Mouse (Mus musculus) retina, postnatal 7 days (tissue): ENCODE data around the gene Zfp536.

Source experiments
- DNase-seq: peaks from one replicate; pipeline ENCODE4 v3.0.0-alpha.2; 2012; ENCODE audit warnings: low read depth, low spot score

The Zfp536 gene

DNA sequence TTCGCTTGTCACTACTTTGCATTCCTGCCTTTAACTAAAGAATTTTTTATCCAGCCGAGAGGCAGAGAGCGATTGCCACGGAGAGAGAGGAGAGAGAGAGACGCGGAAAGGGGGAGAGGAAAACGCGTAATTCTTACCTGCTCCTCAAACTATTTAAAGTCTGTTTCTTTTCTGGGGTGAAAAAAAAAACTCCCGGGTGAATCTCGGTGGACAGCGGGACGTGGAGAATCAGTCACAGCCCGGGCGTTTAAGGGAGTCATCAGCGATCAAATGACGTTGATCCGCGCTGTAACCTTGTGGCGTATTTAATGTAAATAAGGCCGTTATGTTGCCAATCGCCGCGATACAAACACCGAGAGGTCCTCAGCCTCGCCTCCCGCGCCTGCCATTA is at the start of gene Zfp536:
TSS of gene Zfp536 (minus strand) at position 330 of the 391 bp plus-strand sequence.
- DNase-seq = no peak

GRCm38 (mm10) chr7:37820670-37821301 is 47.3 kb upstream of the Zfp536 start:
- DNase-seq = no peak

GRCm38 (mm10) chr7:37818631-37819340 is 45.3 kb upstream of the Zfp536 start:
- no peak for DNase-seq

- DNase-seq = no peak
Measured at GRCm38 (mm10) chr7:37816901-37817300, 43.5 kb upstream of the Zfp536 start.

DNA sequence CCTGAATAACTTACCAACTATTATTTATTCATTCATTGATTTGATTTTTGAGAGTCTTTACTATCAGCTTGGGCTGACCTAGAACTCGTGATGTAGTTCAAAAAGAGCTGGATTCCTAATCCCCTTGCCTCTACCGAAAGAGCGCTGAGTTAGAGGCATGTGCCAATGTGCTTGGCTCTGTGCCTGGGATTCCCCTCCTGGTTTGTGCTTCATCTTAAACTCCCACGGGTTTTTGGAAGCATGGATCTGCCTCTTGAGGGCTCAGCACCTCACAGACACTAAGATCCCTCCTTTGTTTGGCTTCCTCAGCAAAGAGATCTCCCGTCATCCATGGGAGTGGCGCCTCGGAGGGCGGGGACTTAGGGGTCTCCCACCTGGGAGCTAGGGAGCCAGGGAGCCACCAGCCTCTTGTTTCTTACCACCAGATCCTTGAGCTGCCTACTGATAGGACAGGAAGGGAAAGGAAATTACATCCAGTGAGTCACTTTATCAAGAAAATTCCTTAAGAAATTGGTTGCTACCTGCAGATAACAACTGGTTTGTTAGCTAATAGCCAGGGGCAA is 41.5 kb upstream of the Zfp536 start:
- DNase-seq = no peak

DNA sequence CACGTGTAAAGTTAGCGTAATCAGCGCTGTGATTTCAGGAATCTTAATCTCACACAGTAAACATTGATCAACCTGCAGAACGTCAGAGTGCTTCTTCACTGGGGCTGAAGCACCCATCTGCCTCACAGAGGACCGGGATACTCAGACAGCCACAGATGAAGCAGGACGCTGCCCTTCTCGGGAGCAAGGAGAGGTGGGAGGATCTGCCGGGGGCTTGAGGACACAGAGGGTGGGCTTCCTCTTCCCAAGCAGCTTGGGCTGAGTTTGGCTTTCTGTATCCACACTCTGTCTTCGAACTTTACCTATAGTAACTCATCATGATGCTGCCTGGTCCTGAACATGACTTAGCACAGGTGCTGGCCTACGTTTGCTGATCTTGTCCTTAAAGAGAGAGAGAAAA is 40.2 kb upstream of the Zfp536 start:
- no peak for DNase-seq

- no peak for DNase-seq
Measured at GRCm38 (mm10) chr7:37809908-37810307, 36.5 kb upstream of the Zfp536 start.

DNA sequence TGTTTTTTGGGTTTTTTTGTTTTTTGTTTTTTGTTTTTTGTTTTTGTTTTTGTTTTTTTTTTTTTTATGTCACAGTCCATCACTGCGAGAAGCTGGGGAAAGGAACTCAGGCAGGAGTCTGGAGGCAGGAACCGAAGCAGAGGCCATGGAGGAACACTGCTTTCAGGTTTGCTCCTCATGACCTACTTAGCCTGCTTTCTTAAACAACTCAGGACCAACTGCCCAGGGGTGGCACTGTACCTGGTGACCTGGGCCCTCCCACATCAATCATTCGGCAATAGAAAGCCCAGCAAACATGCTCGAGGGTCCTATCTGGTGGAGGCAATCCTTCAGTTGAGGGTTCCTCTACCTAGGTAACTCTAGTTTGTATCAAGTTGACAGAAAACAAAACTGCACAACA is 35.6 kb upstream of the Zfp536 start:
- DNase-seq = no peak

DNA sequence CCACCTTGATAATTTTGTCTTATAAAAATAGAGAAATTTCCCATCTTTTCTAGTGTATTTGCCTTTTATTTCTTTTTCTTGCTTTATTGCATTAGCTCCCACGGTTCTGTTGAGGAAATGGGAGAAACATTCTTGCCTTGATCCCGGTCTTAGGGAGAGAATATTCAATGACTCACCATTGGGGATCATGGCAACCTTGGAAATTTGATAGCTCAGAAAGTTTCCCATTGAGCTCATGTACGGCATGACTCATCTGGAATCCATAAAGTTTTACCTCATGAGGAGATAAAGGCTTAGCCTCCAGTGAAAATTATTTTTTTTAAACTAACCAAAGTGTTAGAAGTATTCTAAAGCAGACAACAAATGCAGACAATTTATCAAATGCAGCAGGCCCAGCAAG is 27.7 kb upstream of the Zfp536 start:
- no peak for DNase-seq

DNA sequence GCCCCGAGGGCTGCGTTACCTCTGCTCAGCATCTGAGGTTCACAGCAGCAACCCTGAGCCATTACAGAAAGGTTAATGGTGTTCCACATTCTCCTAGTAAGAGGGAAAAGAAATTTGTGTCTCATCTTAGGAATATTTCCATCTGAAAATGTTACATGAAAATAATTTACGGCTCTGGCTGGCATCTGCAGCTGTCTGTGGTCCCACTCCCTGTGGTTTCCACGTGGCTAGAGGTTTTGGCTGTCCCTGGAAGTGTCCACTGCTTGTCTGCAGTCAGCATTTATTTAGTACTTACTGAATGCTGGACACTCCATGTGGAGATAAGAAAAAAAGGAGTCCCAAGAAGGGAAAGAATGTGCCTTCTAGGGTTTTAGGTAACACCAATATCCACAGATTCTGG is 15.3 kb upstream of the Zfp536 start:
- DNase-seq = no peak

- no peak for DNase-seq
Measured at GRCm38 (mm10) chr7:37775502-37775901, 2.1 kb upstream of the Zfp536 start.

DNA sequence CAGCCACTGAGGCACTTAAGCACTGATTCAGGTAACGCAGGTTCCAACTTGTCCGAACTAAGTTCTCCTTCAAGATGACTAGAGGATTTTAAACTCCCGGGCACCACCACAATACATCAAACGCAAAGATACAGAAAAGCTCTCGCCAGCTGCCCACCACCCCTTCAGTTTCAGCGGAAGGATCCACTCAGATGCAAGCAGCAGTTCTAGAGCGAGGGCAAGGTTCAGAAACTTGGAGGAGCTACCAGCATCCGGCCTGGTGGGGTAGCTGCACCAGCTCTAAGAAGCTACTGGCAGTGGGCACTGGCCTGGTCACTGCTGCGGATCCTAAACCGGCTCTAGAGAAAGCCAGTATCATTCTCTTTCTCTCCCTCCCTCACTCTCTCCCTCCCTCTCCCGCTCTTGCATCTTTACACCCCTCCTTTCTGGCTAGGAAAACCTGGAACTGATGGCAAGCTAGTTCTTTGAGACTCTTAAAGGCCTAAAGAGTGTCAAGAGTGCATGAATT is 1.1 kb upstream of the Zfp536 start:
- no peak for DNase-seq

DNA sequence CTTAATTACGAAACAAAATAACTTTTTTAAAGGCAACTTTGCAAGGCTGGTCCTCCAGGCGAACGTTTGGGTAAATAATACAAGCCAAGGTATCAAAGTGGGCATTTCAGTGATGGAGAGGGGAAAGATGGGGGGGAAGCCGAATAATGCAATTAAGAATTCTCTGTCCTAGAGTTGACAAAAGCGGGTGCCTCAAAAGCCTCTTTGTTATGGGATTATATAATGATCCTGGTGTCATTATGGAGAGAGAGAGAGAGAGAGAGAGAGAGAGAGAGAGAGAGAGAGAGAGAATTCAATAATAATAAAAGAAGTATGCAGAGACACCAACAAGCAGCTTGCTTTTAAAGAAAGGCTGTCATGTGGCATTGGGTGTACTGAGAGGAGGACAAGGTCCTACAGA is 465 bp upstream of the Zfp536 start:
- no peak for DNase-seq

DNA sequence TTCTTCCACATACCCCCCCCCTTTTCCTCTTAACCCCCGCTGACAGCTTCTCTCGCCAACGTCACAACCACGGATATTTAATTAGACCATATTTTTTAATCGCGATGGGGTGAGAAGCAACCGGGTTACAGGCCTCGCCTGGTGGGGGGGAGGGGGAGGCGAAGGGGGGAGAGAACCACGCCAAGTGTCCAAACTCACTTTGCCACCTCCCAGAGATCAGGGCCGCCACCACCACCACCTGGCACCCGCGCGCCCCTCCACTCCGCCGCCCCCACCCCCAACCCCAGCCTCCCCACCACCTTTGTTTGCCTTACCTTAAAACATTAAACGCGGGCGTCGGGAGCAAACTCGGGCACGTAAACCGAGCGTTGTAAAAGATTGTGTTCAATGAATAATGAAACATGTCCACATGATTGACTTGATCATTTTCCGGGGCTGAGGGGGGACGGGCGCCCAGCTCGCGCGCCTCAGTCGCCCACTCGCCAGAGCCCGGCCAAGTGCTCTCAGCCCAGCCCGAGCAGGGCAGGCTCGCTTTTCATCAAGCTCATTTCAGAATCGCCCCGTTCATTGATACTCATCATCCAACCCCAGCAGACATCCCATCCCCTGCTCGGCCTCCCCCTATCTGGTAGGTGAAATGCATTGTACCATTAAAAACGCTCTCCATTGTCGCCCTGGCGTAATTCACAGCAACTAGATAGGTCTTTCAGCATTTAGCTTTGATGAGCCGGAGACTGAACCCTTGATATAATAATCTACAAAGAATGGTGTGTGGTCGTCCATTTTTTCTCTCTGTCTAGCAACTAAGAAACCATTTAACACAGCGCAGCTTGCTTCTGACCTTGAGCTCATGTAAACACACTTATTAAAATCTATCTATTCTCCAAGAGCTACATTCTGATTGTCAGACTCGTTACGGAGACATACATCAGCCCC is 797 bp downstream of the Zfp536 start:
- no peak for DNase-seq

- no peak for DNase-seq
Measured at GRCm38 (mm10) chr7:37771491-37772375, 1.7 kb downstream of the Zfp536 start.

- peak; percentile 76 for DNase-seq
Measured at GRCm38 (mm10) chr7:37770400-37771050, 2.9 kb downstream of the Zfp536 start.

GRCm38 (mm10) chr7:37769526-37770399 is 3.7 kb downstream of the Zfp536 start:
- DNase-seq = no peak

- DNase-seq = no peak
Measured at GRCm38 (mm10) chr7:37769004-37769403, 4.4 kb downstream of the Zfp536 start.

GRCm38 (mm10) chr7:37768310-37768940 is 5.0 kb downstream of the Zfp536 start:
- DNase-seq = no peak
